Mouse (Mus musculus) small intestine, adult 2 months (tissue): ENCODE measurements around the gene Prkag3. TPM values are rescaled to one million over a fixed set of nuclear protein-coding genes. Genes with fewer than 3 reads are reported as not detected.

Experiments
- H3K27ac ChIP-seq: fragments of 200-500 bp; 2 replicates; pipeline ENCODE4 v1.5.1; 2012; ENCODE audit warnings: low read depth, low read length, control low read depth, inconsistent platforms; ENCODE audit not compliant: insufficient read depth
- H3K27me3 ChIP-seq: fragments of 200-500 bp; 2 replicates; pipeline ENCODE4 v1.6.1; 2012; ENCODE audit warnings: mild to moderate bottlenecking, moderate library complexity, low read length, inconsistent platforms; ENCODE audit not compliant: control insufficient read depth, insufficient read depth
- H3K36me3 ChIP-seq: fragments of 200-500 bp; 2 replicates; pipeline ENCODE4 v1.6.1; 2012; ENCODE audit warnings: mild to moderate bottlenecking, low read length, control low read depth, inconsistent platforms; ENCODE audit not compliant: control insufficient read depth, insufficient read depth
- H3K4me1 ChIP-seq: fragments of 200-500 bp; 2 replicates; pipeline ENCODE4 v1.6.1; 2012; ENCODE audit warnings: low read length, inconsistent platforms, mixed read lengths; ENCODE audit not compliant: control insufficient read depth, insufficient read depth, insufficient read length
- H3K4me3 ChIP-seq: fragments of 200-500 bp; 2 replicates; pipeline ENCODE4 v1.5.1; 2012; ENCODE audit warnings: low read depth, mild to moderate bottlenecking, control low read depth, inconsistent platforms, low read length, moderate library complexity
- CTCF ChIP-seq: fragments of 200-500 bp; IDR thresholded peaks from 2 replicates; pipeline ENCODE4 v1.5.1; 2012; ENCODE audit warnings: low read depth, mild to moderate bottlenecking, control low read depth, inconsistent platforms, low read length, moderate library complexity, mixed read lengths; ENCODE audit not compliant: insufficient replicate concordance, insufficient read length; ENCODE audit errors: extremely low read depth
- POLR2A ChIP-seq: fragments of 200-500 bp; IDR thresholded peaks from 2 replicates; pipeline ENCODE4 v1.6.1; 2012; ENCODE audit warnings: low read depth, mild to moderate bottlenecking, control low read depth, inconsistent platforms, low read length, moderate library complexity
- WGBS: fragments of 180-500 bp; shearing (Covaris S2); methylation state at CpG from one replicate; pipeline ENCODE4 v1.1.7; 2018; 5-methylcytosine and 5-hydroxymethylcytosine counted together
- polyA plus RNA-seq: library from polyadenylated mRNA; depleted of rRNA; stranded (reverse); fragments of >200 nt; gene quantifications from 2 replicates; pipeline ENCODE4 v1.2.3, GENCODE M21; 2012; rRNA removed

Gene Prkag3
- 1.5 TPM in 1 of 2 replicates, not detected in the other for polyA plus RNA-seq

DNA sequence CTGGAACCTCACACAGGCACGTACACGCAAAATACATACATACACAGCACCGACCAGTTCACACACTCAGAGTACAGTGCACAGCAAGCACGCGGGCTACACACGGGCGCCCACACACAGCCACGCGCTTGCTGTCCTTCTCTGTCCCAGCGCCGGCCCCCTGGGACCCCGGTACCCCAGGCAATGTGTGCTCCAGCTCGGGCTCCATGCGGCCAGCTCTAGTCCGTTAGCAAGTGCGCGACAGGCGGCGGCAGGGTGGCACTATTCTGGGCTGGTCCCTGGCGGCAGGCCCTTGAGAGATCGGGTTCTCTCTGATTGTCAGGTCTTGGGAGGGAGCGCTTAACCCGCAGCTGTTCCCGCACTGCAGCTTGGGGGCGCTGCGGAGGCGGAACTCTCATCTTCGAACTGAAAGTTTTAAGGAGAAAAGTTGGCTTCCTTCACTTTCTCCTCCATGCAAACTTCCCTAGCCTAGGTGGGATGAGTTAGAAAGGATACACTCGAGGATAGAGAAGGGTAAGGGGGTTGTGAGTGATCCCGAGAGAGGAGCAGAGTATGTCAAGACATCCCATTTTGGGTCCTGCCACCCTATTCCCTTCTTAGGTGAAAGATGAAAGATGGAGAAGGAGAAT, at the start of gene Prkag3:
Gene Prkag3, minus strand, starts transcription at position 579 of the 629 bp plus-strand sequence.
- H3K27ac ChIP-seq = no peak within 1 kb of the TSS

DNA sequence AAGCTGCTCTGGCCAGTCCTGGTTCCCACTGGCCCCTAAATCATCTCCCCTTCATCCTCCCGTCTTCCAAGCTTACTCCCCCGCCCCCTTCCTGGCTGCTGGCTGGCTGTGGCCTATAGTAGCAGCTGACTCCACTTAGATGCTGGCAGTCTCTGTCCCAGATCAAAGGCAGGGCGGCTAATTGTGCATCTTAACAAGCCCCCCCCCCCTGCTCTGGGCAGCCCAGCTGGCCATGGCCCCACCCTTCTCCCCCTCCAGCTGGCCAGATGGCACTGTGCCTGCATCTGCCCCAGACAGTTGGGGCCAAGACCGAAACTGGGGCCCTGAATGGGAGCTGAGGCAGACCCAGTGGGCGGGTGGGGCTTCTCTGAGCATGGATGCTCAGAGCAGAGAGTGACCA, 48.4 kb upstream of the Prkag3 start:
- no peak for TF ChIP-seq POLR2A
- no peak for TF ChIP-seq CTCF
- no peak overlapping the region for H3K4me3 ChIP-seq
- no peak overlapping the region for H3K27ac ChIP-seq
- H3K4me1 ChIP-seq = no peaks in the 10 kb centered on the region
- WGBS = 33% methylated on average over 5 of the region's 5 CpGs
- H3K27me3 ChIP-seq = peaks cover 54% of the 10 kb centered on the region
- H3K36me3 ChIP-seq = no peaks in the 10 kb centered on the region

More for the DNA sequence above, at the start of gene Prkag3:
- TF ChIP-seq POLR2A = no peak
- TF ChIP-seq CTCF = peak; percentile 67; the same call in 1 of the 2 replicates
- peak within 1 kb of the TSS; percentile 46 for H3K4me3 ChIP-seq
- no peaks in the 10 kb centered on the region for H3K27me3 ChIP-seq
- WGBS = 14% methylated on average over 30 of the region's 30 CpGs
- H3K36me3 ChIP-seq = no peaks in the 10 kb centered on the region
- H3K4me1 ChIP-seq = peaks cover 27% of the 10 kb centered on the region

DNA sequence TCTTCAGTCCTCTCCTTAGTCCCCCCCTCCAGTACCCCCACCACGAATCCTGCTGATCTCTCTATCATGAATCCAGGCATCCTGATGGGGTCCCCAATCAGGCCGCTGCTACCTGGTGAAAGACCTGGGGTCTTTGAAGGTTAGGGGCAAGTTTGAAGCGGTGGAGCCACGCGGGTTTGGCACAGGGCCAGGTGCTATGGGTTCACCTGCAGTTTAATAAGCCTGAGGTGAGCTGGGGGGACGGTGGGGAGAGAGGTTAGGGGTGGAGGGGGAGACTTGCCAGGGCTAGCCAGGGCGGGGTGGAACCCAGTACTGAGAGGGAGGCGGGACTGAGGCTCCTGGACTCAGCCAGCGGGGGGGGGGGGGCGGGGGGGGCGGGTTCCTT, 46.1 kb upstream of the Prkag3 start:
- Histone ChIP-seq H3K4me1 (no peaks in the 10 kb centered on the region; the same call in 1 of the 2 replicates), H3K36me3 (no peaks in the 10 kb centered on the region), H3K27ac (no peak overlapping the region), H3K27me3 (peaks cover 66% of the 10 kb centered on the region), H3K4me3 (no peak overlapping the region)
- no peak for TF ChIP-seq CTCF
- no peak for TF ChIP-seq POLR2A
- WGBS = 0% methylated on average over 6 of the region's 11 CpGs

DNA sequence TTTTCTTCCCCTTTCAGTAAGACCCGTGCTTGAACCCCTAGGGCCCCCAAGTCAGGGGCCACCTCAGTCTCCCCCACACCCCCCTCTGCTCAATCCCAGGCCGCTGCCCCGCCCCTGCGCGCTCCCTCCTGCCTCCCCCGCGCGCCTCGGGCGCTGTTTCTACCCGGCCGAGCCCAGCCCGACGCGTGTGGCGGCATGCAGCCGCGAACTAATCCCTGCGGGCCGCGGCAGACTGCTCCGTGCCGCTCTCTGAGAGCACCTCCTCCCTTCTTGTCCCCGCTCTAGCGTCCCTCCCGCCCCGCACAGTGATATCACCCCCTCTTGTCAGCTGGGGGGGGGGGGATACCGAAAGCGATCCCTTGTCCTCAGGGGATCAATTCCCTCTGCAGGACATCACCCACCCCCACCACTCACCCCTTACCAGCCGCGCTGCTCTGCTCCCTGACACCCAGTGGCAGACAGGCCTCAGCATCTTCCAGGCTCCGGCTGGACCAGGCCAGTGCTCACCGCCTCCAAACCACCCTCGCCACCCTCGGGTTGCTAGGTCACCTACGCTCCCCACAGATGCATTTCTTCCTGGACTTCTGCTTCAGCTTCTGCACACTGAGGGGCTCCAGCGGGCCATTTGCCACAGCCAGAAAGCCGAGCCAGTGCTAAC, 45.6 kb upstream of the Prkag3 start:
- WGBS = 3% methylated on average over 37 of the region's 38 CpGs
- Histone ChIP-seq H3K27ac (no peak overlapping the region), H3K36me3 (no peaks in the 10 kb centered on the region), H3K4me1 (no peaks in the 10 kb centered on the region; the same call in 1 of the 2 replicates), H3K27me3 (peaks cover 70% of the 10 kb centered on the region), H3K4me3 (peak overlapping the region; percentile 14)
- TF ChIP-seq POLR2A (no peak), CTCF (no peak)

DNA sequence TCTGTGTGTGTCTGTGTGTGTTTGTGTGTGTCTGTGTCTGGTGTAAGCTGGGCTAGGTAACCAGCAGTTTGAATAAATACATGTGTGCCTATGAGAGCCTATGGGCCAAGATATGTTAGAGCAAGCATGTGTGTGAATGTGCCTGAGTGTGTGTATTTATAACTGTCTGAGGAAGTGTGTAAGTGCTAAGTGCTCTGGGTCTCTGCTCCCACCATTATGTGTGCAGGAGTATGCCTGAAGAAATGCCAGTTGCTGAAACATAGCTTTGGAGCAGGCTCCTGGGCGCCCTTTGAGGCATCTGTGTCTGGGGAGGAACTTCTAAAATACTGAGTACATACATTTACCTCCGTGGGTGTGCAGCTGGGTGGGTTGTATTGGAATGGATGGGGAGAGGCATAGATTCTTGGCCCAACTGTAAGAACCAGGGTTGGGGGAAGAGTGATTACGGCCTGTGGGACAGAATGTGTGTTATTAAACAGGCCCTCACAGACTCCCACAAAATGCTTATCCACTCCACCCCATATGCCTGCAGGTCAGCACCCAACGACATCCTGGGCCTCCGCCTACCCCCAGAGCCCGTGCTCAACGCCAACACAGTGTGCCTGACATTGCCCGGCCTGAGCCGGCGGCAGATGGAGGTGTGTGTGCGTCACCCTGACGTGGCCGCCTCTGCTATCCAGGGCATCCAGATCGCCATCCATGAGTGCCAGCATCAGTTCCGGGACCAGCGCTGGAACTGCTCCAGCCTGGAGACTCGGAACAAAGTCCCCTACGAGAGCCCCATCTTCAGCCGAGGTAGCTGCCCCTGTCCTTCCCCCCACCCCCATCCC, 44.0 kb upstream of the Prkag3 start:
- peaks cover 77% of the 10 kb centered on the region for H3K27me3 ChIP-seq
- no peak overlapping the region for H3K27ac ChIP-seq
- no peak for TF ChIP-seq POLR2A
- TF ChIP-seq CTCF = no peak
- H3K4me3 ChIP-seq = no peak overlapping the region
- WGBS = 27% methylated on average over 19 of the region's 19 CpGs
- H3K4me1 ChIP-seq = no peaks in the 10 kb centered on the region; the same call in 1 of the 2 replicates
- H3K36me3 ChIP-seq = no peaks in the 10 kb centered on the region

DNA sequence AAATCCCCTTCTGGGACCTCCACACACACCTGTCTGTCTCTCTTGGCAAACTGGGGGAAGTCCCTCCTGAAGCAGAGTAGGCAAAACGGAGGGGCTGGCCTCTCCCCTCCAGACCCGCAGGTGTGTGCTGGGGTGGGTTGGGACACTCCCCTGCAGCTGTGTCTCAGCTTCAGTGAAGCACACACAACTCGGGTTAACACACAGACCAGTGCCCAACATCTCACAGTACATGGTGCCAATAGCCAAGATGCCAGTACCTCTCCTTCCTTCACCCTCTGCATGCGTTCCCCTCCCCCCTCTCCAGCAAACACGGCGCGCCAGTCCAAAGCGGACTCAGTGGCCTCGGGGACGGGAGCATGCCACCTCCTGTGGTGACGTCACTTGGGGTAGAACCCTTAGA, 42.2 kb upstream of the Prkag3 start, which contains the start of gene Wnt10a:
Gene Wnt10a, plus strand, starts transcription at position 268 of the 400 bp plus-strand sequence.
- Histone ChIP-seq H3K27ac (no peak within 1 kb of the TSS), H3K4me3 (peak within 1 kb of the TSS; percentile 29; the same call in 1 of the 2 replicates), H3K27me3 (peaks cover 65% of the 10 kb centered on the region), H3K36me3 (no peaks in the 10 kb centered on the region), H3K4me1 (no peaks in the 10 kb centered on the region; the same call in 1 of the 2 replicates)
- WGBS = 3% methylated on average over 11 of the region's 11 CpGs
- TF ChIP-seq POLR2A (no peak), CTCF (no peak)
